Mouse (Mus musculus) neutrophil, adult 5-6 weeks (primary cell): ENCODE measurements around the gene Gm21776. TPM values are rescaled to one million over a fixed set of nuclear protein-coding genes. Genes with fewer than 3 reads are reported as not detected.
"Not testable (repeated sequence)": the region's sequence is repeated elsewhere in the genome, so short reads cannot be mapped to it uniquely, and the experiment has no call there.

Experiments used
- ATAC-seq: fragments of 151-379, 151-347 bp; 2 replicates; pipeline ENCODE4 v1.8.0; 2017; ENCODE audit warnings: mild to moderate bottlenecking, moderate TSS enrichment; ENCODE audit not compliant: insufficient number of reproducible peaks, poor library complexity, low FRiP score, severe bottlenecking; ENCODE audit errors: extremely low read depth
- total RNA-seq: library from RNA; stranded (forward); fragments of 200-1000 nt; gene quantifications from 2 replicates; pipeline ENCODE4 v1.2.3, GENCODE M21; 2017

Gm21776 gene
- total RNA-seq, result not detected in 2 replicates

DNA sequence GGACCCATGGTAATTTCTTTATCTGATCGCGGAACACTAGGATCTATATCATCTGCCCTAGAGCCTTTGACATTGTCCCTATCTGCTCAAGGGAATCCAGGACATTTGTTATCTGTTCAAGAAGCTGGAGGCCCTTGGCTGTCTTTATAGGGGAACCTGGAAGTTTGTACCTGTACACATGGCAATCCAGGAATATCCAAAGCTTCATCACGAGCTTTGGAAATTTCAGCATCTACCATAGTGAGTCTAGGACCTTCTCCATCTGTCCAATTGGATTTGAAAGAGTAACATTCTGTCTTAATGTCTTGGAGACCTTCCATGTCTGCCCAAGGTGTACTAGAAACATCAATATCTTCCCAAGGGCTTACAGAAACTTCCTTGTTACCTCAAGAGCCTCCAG, at the start of gene Gm21776:
TSS of gene Gm21776 (plus strand) at position 301 of the 400 bp plus-strand sequence.
- ATAC-seq, result not testable (repeated sequence)
